Mouse (Mus musculus) heart, embryonic 14.5 days (tissue): ENCODE data around the gene Tns3. TPM values are rescaled to one million over a fixed set of nuclear protein-coding genes. Genes with fewer than 3 reads are reported as not detected.
A peak's percentile ranks its signal among the peaks of the same experiment; 100 is the strongest.

Experiments used
- ATAC-seq: fragments of 200-750 bp; cut with Nextera tagmentation; 2 replicates; pipeline ENCODE4 v1.8.0; 2017; ENCODE audit warnings: low read depth, moderate TSS enrichment; ENCODE audit not compliant: insufficient number of reproducible peaks, insufficient read depth, low FRiP score
- H3K27ac ChIP-seq, 2 experiments: fragments of 200-500 bp in 1 of 2; fragments of 300-500 bp in 1 of 2; sonication (generic) in 1 of 2; replicated peaks in 1 of 2; 2 replicates each; pipeline ENCODE4 v1.5.1; 2012 to 2014; ENCODE audit warnings: low read depth in 2 of 2, low read length in 2 of 2, control low read depth in 1 of 2, mild to moderate bottlenecking in 1 of 2, mixed read lengths in 1 of 2; ENCODE audit not compliant: control insufficient read depth in 1 of 2, insufficient read depth in 1 of 2
- H3K27me3 ChIP-seq: fragments of 300-500 bp; sonication (generic); 2 replicates; pipeline ENCODE4 v1.6.1; 2014; ENCODE audit warnings: mild to moderate bottlenecking, low read length, control low read depth; ENCODE audit not compliant: control insufficient read depth, insufficient read depth
- H3K36me3 ChIP-seq: fragments of 300-500 bp; sonication (generic); 2 replicates; pipeline ENCODE4 v1.6.1; 2014; ENCODE audit warnings: mild to moderate bottlenecking, control low read depth, low read length, mixed read lengths; ENCODE audit not compliant: control insufficient read depth, insufficient read depth
- H3K4me1 ChIP-seq, 2 experiments: fragments of 200-500 bp in 1 of 2; fragments of 300-500 bp in 1 of 2; sonication (generic) in 1 of 2; 2 replicates each; pipeline ENCODE4 v1.6.1; 2012 to 2014; ENCODE audit warnings: low read length in 2 of 2, control low read depth in 1 of 2, mixed read lengths in 1 of 2; ENCODE audit not compliant: control insufficient read depth in 2 of 2, insufficient read depth in 2 of 2
- H3K4me2 ChIP-seq: fragments of 300-500 bp; sonication (generic); 2 replicates; pipeline ENCODE4 v1.6.1; 2014; ENCODE audit warnings: mild to moderate bottlenecking, low read length
- H3K4me3 ChIP-seq, 2 experiments: fragments of 200-500 bp in 1 of 2; fragments of 300-500 bp in 1 of 2; sonication (generic) in 1 of 2; 2 replicates each; pipeline ENCODE4 v1.5.1; 2012 to 2014; ENCODE audit warnings: low read length in 2 of 2, mild to moderate bottlenecking in 2 of 2, control low read depth in 1 of 2, low read depth in 1 of 2, moderate library complexity in 1 of 2; ENCODE audit not compliant: control insufficient read depth in 1 of 2, insufficient read depth in 1 of 2
- H3K9ac ChIP-seq: fragments of 300-500 bp; sonication (generic); 2 replicates; pipeline ENCODE4 v1.6.1; 2014; ENCODE audit warnings: mild to moderate bottlenecking, low read length
- H3K9me3 ChIP-seq: fragments of 300-500 bp; sonication (generic); 2 replicates; pipeline ENCODE4 v1.6.1; 2016; ENCODE audit warnings: low read length, control low read depth; ENCODE audit not compliant: control insufficient read depth
- WGBS: fragments of 180-500 bp; shearing (Covaris S2); extraction: QIAGEN DNeasy Blood & Tissue Kit; methylation state at CpG from one replicate; pipeline ENCODE4 v1.1.7; 2014; 5-methylcytosine and 5-hydroxymethylcytosine counted together
- polyA plus RNA-seq: library from polyadenylated mRNA; unstranded; fragments of >200 nt; fragmentation: Nextera tagmentation; extraction: Ambion mirVana; gene quantifications from 2 replicates; pipeline ENCODE4 v1.2.1, GENCODE M21; 2014

Tns3 gene
- polyA plus RNA-seq, 1 experiment from 2014 or later, result 14.1 TPM

GRCm38 (mm10) chr11:8644272-8644671 lies 20.1 kb downstream of the Tns3 start:
- Histone ChIP-seq H3K4me1 (peaks cover 24 to 42% of the 10 kb centered on the region in 2 experiments), H3K36me3 (no peaks in the 10 kb centered on the region), H3K9me3 (no peaks in the 10 kb centered on the region), H3K9ac (no peak overlapping the region), H3K4me2 (no peak overlapping the region), H3K27me3 (no peaks in the 10 kb centered on the region), H3K27ac (no peak overlapping the region), H3K4me3 (no peak overlapping the region)
- 98% methylated on average over 2 of the region's 2 CpGs for WGBS
- no peak for ATAC-seq

- H3K9ac ChIP-seq, result no peak overlapping the region
- no peaks in the 10 kb centered on the region for H3K27me3 ChIP-seq
- H3K27ac ChIP-seq, result no peak overlapping the region
- 39% methylated on average over 10 of the region's 10 CpGs for WGBS
- ATAC-seq, result no peak
- H3K4me3 ChIP-seq, result no peak overlapping the region
- no peaks in the 10 kb centered on the region for H3K9me3 ChIP-seq
- H3K4me2 ChIP-seq, result no peak overlapping the region
- peaks cover 25 to 42% of the 10 kb centered on the region in 2 experiments for H3K4me1 ChIP-seq
- no peaks in the 10 kb centered on the region for H3K36me3 ChIP-seq
Observed at GRCm38 (mm10) chr11:8641634-8642277, 22.6 kb downstream of the Tns3 start.

GRCm38 (mm10) chr11:8639726-8640125 lies 24.6 kb downstream of the Tns3 start:
- WGBS, result 82% methylated on average over 15 of the region's 16 CpGs

GRCm38 (mm10) chr11:8639007-8639718 lies 25.2 kb downstream of the Tns3 start:
- no peak for ATAC-seq
- Histone ChIP-seq H3K9me3 (no peaks in the 10 kb centered on the region), H3K27me3 (no peaks in the 10 kb centered on the region), H3K4me1 (peaks cover 34 to 50% of the 10 kb centered on the region in 2 experiments), H3K4me3 (no peak overlapping the region), H3K9ac (no peak overlapping the region; the same call in 1 of the 2 replicates), H3K4me2 (peak overlapping the region; percentile 24; the same call in 1 of the 2 replicates), H3K36me3 (no peaks in the 10 kb centered on the region), H3K27ac (peak overlapping the region; percentile 53 to 71)
- WGBS, result 28% methylated on average over 6 of the region's 6 CpGs

More at GRCm38 (mm10) chr11:8639726-8640125, 24.6 kb downstream of the Tns3 start:
- no peak; the same call in 1 of the 2 replicates for ATAC-seq
- no peak overlapping the region for H3K4me3 ChIP-seq
- H3K36me3 ChIP-seq, result no peaks in the 10 kb centered on the region
- H3K4me1 ChIP-seq, result peaks cover 29 to 45% of the 10 kb centered on the region in 2 experiments
- H3K4me2 ChIP-seq, result no peak overlapping the region
- no peaks in the 10 kb centered on the region for H3K27me3 ChIP-seq
- H3K9me3 ChIP-seq, result no peaks in the 10 kb centered on the region
- H3K9ac ChIP-seq, result no peak overlapping the region
- peak overlapping the region; percentile 53 to 71 for H3K27ac ChIP-seq

- no peaks in the 10 kb centered on the region for H3K27me3 ChIP-seq
- ATAC-seq, result no peak
Observed at GRCm38 (mm10) chr11:8637469-8638447, 26.6 kb downstream of the Tns3 start.

GRCm38 (mm10) chr11:8636680-8637079 lies 27.7 kb downstream of the Tns3 start:
- ATAC-seq, result no peak
- Histone ChIP-seq H3K4me1 (peaks cover 34 to 48% of the 10 kb centered on the region in 2 experiments), H3K9ac (no peak overlapping the region), H3K27me3 (no peaks in the 10 kb centered on the region), H3K27ac (no peak overlapping the region), H3K4me2 (no peak overlapping the region), H3K36me3 (no peaks in the 10 kb centered on the region), H3K4me3 (no peak overlapping the region), H3K9me3 (no peaks in the 10 kb centered on the region)
- 74% methylated on average over 1 of the region's 1 CpGs for WGBS

More at GRCm38 (mm10) chr11:8637469-8638447, 26.6 kb downstream of the Tns3 start:
- no peak overlapping the region for H3K27ac ChIP-seq
- H3K36me3 ChIP-seq, result no peaks in the 10 kb centered on the region
- WGBS, result 53% methylated on average over 10 of the region's 10 CpGs
- no peak overlapping the region for H3K9ac ChIP-seq
- peaks cover 34 to 50% of the 10 kb centered on the region in 2 experiments for H3K4me1 ChIP-seq
- no peak overlapping the region for H3K4me2 ChIP-seq
- H3K4me3 ChIP-seq, result no peak overlapping the region
- no peaks in the 10 kb centered on the region for H3K9me3 ChIP-seq

GRCm38 (mm10) chr11:8635778-8636177 lies 28.6 kb downstream of the Tns3 start:
- Histone ChIP-seq H3K27ac (no peak overlapping the region), H3K27me3 (no peaks in the 10 kb centered on the region), H3K4me1 (peaks cover 34 to 44% of the 10 kb centered on the region in 2 experiments), H3K36me3 (no peaks in the 10 kb centered on the region), H3K9ac (no peak overlapping the region), H3K9me3 (no peaks in the 10 kb centered on the region), H3K4me2 (no peak overlapping the region), H3K4me3 (no peak overlapping the region)
- WGBS, result 72% methylated on average over 3 of the region's 3 CpGs
- ATAC-seq, result no peak
